Mouse (Mus musculus) bone marrow, adult 2 months (tissue): ENCODE data around the gene Syt1. TPM values are rescaled to one million over a fixed set of nuclear protein-coding genes. Genes with fewer than 3 reads are reported as not detected.

Experiments
- H3K27ac ChIP-seq: fragments of 200-500 bp; 2 replicates; pipeline ENCODE4 v1.5.1; 2012; ENCODE audit warnings: low read depth, mild to moderate bottlenecking, control low read depth, inconsistent platforms, low read length; ENCODE audit not compliant: control insufficient read depth, poor library complexity, insufficient read depth
- H3K4me1 ChIP-seq: fragments of 200-500 bp; 2 replicates; pipeline ENCODE4 v1.6.1; 2011; ENCODE audit warnings: low read length; ENCODE audit not compliant: control insufficient read depth, insufficient read depth
- H3K4me3 ChIP-seq: fragments of 200-500 bp; replicated peaks from 2 replicates; pipeline ENCODE3; 2011; ENCODE audit warnings: mild to moderate bottlenecking, low read depth, low read length, control low read depth; ENCODE audit not compliant: control insufficient read depth
- CTCF ChIP-seq: fragments of 200-500 bp; IDR thresholded peaks from 2 replicates; pipeline ENCODE4 v1.5.1; 2011; ENCODE audit warnings: low read length, control low read depth; ENCODE audit not compliant: control insufficient read depth, insufficient read depth
- POLR2A ChIP-seq: fragments of 200-500 bp; IDR thresholded peaks from 2 replicates; pipeline ENCODE4 v1.6.1; 2011; ENCODE audit warnings: low read depth, mild to moderate bottlenecking, control low read depth, low read length, borderline replicate concordance; ENCODE audit not compliant: control insufficient read depth
- WGBS: fragments of 180-500 bp; shearing (Covaris S2); methylation state at CpG from one replicate; pipeline ENCODE4 v1.1.7; 2018; 5-methylcytosine and 5-hydroxymethylcytosine counted together
- polyA plus RNA-seq: library from polyadenylated mRNA; stranded (reverse); fragments of >200 nt; gene quantifications from 2 replicates; pipeline ENCODE4 v1.2.4, GENCODE M21; 2011; ENCODE audit warnings: low replicate concordance; ENCODE audit not compliant: missing spikeins, insufficient read depth, insufficient read length

The Syt1 gene
- polyA plus RNA-seq, 1 experiment, result 0.42 TPM

DNA sequence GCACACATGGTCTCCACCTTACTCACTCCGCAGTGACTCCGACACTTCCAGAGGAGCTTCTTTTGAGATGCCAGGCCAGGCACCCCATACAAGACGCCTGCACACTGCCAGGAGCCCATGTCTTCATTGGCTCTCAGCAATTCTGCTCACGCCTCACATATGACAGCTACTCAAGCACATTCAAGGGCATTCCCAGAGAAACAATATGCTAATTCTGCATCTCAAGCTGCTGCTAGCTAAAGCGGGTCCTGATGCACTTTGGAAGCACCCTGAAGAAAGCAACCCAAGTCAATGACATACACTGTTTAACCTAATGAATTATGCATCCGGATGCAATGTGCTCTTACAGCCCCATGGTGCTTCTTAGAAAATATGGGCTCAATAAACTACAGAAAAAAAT lies 247.1 kb downstream of the Syt1 start:
- no peak overlapping the region for H3K27ac ChIP-seq
- no peak overlapping the region for H3K4me3 ChIP-seq
- TF ChIP-seq POLR2A, result no peak
- WGBS, result 82% methylated on average over 6 of the region's 6 CpGs
- no peaks in the 10 kb centered on the region for H3K4me1 ChIP-seq

DNA sequence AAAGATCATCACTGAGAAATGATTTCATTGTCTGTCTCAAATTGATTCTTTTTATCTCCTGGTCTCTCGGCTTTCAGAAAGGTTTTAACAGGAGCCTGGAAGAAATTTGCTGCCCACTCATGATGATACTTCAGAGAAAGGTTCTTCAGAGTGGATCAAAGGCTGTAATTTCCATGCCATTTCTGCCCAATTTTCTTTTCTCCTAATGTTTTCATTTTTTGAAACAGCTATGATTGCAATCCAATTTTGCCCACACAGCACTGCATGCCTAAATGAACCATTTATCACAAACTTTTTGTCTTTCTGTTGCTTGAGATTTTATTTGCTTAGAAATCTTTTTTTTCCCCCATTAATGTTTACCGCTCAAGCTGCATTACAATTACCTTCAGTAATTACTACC lies 257.5 kb downstream of the Syt1 start:
- no peak overlapping the region for H3K4me3 ChIP-seq
- 77% methylated on average over 2 of the region's 2 CpGs for WGBS
- TF ChIP-seq CTCF, result no peak
- TF ChIP-seq POLR2A, result no peak
- no peak overlapping the region for H3K27ac ChIP-seq
- no peaks in the 10 kb centered on the region for H3K4me1 ChIP-seq

DNA sequence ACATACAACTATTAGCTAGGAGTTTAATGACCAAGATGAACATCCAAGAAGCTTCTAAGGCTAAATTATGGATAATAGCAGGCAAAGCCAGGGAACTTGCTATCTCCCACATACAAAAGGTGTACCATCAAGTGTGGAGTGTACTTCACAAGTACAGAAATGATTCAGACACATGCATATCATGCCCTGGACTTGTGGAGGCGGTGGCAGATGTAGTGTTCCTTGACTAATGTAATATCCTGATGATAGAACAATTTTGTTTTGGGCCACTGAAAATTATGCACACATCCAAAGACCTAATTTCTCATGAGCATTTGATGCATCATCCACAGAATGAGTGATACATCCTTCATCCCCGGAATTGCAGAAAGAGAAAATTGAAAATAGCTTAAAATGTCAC lies 267.0 kb downstream of the Syt1 start:
- H3K4me1 ChIP-seq, result no peaks in the 10 kb centered on the region
- no peak overlapping the region for H3K27ac ChIP-seq
- H3K4me3 ChIP-seq, result no peak overlapping the region
- no peak for TF ChIP-seq CTCF
- TF ChIP-seq POLR2A, result no peak
- 54% methylated on average over 2 of the region's 2 CpGs for WGBS

DNA sequence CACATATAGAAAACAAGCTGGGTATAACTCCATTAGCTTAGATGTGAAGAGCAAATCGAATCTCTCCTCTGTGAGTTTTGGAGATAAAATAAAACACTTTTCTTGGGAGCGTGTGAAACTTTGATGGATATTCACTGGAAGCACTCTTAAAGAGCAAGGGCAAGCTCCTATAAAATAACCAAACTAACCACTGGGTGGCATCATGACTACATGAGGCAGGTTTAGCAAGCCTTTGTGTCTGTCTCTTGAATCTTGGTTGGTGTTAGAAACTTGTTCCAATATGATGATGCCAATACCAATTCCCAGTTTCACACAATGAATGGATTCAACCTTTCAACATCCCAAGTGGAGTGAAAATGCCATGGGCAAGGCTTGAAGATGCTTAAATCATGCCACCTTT lies 276.8 kb downstream of the Syt1 start:
- no peak overlapping the region for H3K4me3 ChIP-seq
- 48% methylated on average over 2 of the region's 2 CpGs for WGBS
- no peak overlapping the region for H3K27ac ChIP-seq
- no peaks in the 10 kb centered on the region for H3K4me1 ChIP-seq
- TF ChIP-seq CTCF, result no peak
- TF ChIP-seq POLR2A, result no peak

DNA sequence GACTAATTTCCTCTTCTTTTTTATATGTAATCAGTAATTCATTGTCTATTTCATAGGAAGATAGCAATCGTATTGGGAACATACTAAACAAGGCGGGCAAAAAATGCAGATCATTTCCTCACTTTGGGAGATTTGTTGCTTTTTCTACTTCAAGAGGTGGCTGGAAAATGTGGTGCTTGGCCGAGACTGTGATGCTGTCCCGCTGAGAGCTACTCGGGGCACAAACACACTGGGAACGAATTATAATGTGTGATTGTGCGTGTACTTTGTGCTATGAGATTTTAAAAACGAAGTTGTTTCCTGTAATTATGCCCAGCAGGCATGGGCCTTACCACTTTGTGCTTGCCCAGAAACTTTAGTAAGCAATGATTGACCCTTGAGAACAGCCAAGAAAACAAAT lies 281.8 kb downstream of the Syt1 start:
- WGBS, result 71% methylated on average over 8 of the region's 8 CpGs
- no peak overlapping the region for H3K4me3 ChIP-seq
- no peak overlapping the region for H3K27ac ChIP-seq
- no peak for TF ChIP-seq CTCF
- no peak for TF ChIP-seq POLR2A
- no peaks in the 10 kb centered on the region for H3K4me1 ChIP-seq

DNA sequence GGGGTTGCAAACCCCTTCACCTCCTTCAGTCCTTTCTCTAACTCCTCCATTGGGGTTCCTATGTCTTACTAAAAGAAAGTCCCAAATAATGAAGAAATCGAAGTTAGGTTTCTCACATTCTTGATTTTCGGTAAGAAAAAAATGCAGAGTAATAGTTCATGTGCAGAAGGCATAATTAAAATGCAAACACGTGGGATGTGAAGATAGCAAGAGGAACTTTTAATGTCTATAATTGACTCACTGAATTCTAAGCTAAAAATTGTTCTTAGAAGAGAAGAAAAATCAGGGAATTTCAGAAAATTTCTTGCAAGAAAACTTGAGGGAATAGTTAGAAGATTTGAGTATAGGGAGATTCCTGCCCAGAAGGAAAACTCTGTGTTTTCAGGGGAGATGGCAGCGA lies 284.4 kb downstream of the Syt1 start:
- WGBS, result 71% methylated on average over 4 of the region's 4 CpGs
- no peak overlapping the region for H3K27ac ChIP-seq
- H3K4me1 ChIP-seq, result no peaks in the 10 kb centered on the region
- H3K4me3 ChIP-seq, result no peak overlapping the region
- no peak for TF ChIP-seq CTCF
- TF ChIP-seq POLR2A, result no peak

DNA sequence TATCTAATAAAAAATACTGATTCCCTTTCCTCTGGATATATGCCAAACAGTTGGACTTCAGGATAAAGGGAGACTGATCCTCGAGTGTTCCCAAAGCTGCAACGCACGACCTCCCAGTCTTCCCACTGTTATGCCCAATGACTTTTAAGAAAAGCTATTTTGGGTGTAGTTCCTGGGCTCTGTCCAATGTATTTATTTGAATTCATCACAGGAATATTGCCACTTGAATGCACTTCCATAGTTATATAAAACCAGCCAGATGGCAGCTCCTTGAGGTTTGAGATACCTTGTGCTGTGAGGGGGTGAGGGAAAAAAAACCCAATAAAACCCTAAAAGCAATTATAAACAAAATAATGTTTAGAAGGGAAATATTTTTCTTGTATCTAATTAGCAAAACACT lies 285.9 kb downstream of the Syt1 start:
- no peak for TF ChIP-seq POLR2A
- TF ChIP-seq CTCF, result no peak
- Histone ChIP-seq H3K4me3 (no peak overlapping the region), H3K4me1 (no peaks in the 10 kb centered on the region), H3K27ac (no peak overlapping the region)
- 71% methylated on average over 3 of the region's 3 CpGs for WGBS

DNA sequence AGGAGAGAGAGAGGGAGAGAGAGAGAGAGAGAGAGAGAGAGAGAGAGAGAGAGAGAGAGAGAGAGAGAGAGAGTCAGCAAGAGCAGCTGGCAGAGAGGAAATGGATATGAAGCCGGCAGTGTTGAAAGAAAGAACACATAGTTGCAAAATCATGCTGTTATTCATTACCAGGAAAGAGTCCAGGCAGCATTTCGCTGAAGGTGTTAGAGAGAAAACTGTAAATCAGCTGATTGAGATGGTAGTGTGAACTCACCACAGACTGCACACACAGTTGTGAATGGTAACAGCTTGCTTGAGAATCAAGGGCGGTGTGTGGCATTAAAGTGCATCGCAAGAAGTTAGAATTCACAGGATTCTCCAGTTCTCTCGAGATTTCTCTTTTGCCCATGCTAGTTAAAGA lies 300.3 kb downstream of the Syt1 start:
- no peak overlapping the region for H3K27ac ChIP-seq
- no peak overlapping the region for H3K4me3 ChIP-seq
- WGBS, result 32% methylated on average over 5 of the region's 5 CpGs
- no peaks in the 10 kb centered on the region for H3K4me1 ChIP-seq
- no peak for TF ChIP-seq POLR2A
- no peak for TF ChIP-seq CTCF

DNA sequence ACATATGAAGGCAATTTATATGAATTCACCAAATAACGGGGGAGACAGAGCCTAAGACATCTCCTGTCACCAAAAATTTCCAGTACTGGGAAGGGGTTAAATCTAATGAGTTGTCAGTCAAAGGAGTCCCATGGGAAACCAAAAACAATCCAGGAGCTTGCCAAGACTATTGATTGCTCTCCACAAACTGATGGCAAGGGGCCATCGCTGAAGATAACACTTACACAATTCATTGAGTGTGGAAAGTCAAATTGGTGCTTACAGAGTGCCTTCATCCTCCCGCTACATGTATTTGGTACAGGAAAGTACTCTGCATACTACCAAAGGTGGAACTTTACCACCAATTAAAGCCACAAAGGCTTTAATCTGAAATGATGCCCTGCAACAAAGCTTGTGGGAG lies 305.1 kb downstream of the Syt1 start:
- WGBS, result 69% methylated on average over 3 of the region's 3 CpGs
- no peak overlapping the region for H3K27ac ChIP-seq
- no peaks in the 10 kb centered on the region for H3K4me1 ChIP-seq
- no peak overlapping the region for H3K4me3 ChIP-seq
- TF ChIP-seq POLR2A (no peak), CTCF (no peak)
